Mouse (Mus musculus): Measurements from ENCODE around the gene Them5. TPM values are rescaled to one million over a fixed set of nuclear protein-coding genes. Genes with fewer than 3 reads are reported as not detected.
A peak's percentile ranks its signal among the peaks of the same experiment; 100 is the strongest.

The Them5 gene
- polyA plus RNA-seq, 1 experiment from 2014 or later, result 26.2 TPM

DNA sequence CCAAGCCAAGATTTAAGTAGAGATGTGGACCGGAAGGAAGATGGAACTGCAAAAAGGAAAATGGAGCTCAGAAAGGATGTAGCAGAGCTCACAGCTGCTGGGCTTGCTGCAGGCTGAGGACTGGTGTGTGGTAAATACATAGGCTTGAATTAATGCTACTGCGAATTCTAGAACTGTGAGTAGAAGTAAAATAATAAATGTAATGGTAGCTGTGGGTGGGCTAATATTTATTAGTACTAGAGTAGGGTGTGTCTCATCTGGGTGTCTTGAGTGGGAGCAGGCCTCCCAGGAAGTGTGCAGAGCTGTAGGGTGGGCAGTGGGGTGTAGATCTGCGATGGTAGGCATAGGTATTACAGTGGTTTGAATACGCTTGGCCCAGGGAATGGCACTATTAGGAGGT is 7.5 kb upstream of the Them5 start:
- WGBS, result 90% methylated on average over 4 of the region's 4 CpGs
- DNase-seq (ENCODE audit: low spot score) (no peak), ATAC-seq (ENCODE audit: low read depth) (no peak)
- Histone ChIP-seq H3K9ac (ENCODE audit: low read depth, low read length) (no peak overlapping the region), H3K4me1 (ENCODE audit: control insufficient read depth, insufficient read depth, low read length) (no peaks in the 10 kb centered on the region), H3K27me3 (replicated peaks; ENCODE audit: control insufficient read depth, insufficient read depth, low read length) (no peaks in the 10 kb centered on the region), H3K9me3 (ENCODE audit: control insufficient read depth, low read length) (no peaks in the 10 kb centered on the region), H3K4me2 (ENCODE audit: low read depth, low read length) (no peak overlapping the region), H3K27ac (replicated peaks; ENCODE audit: low read depth, low read length) (no peak overlapping the region), H3K36me3 (ENCODE audit: control insufficient read depth, insufficient read depth, low read length) (peaks cover 15% of the 10 kb centered on the region), H3K4me3 (ENCODE audit: low read depth, low read length) (no peak overlapping the region)

DNA sequence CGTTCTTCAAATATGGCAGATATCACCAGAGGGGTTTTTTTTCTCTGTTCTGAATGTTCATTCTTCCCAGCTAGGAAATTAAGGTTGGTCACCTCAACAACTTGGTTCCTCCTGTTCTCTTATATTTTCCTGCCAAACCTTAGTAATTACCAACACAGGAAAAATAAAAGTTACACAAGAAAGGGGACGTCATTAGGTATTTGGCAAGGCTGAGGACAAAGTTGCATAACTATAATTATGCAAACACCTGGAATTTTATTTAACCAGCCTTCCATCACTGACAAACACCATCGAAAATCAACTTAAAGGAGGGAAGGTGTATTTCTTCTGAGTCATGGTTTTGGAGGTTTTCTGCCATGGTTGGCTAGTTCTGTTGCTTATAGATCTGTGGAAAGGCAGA is 3.4 kb upstream of the Them5 start:
- no peaks in the 10 kb centered on the region for H3K9me3 ChIP-seq (ENCODE audit: control insufficient read depth, low read length)
- ATAC-seq (ENCODE audit: low read depth) (no peak), DNase-seq (ENCODE audit: low spot score) (no peak)
- no peak overlapping the region for H3K4me2 ChIP-seq (ENCODE audit: low read depth, low read length)
- no peak overlapping the region for H3K27ac ChIP-seq (replicated peaks; ENCODE audit: low read depth, low read length)
- no peak overlapping the region for H3K4me3 ChIP-seq (ENCODE audit: low read depth, low read length)
- WGBS, result 82% methylated on average over 3 of the region's 3 CpGs
- H3K4me1 ChIP-seq (ENCODE audit: control insufficient read depth, insufficient read depth, low read length), result no peaks in the 10 kb centered on the region
- H3K27me3 ChIP-seq (replicated peaks; ENCODE audit: control insufficient read depth, insufficient read depth, low read length), result no peaks in the 10 kb centered on the region
- no peaks in the 10 kb centered on the region for H3K36me3 ChIP-seq (ENCODE audit: control insufficient read depth, insufficient read depth, low read length)
- no peak overlapping the region for H3K9ac ChIP-seq (ENCODE audit: low read depth, low read length)

DNA sequence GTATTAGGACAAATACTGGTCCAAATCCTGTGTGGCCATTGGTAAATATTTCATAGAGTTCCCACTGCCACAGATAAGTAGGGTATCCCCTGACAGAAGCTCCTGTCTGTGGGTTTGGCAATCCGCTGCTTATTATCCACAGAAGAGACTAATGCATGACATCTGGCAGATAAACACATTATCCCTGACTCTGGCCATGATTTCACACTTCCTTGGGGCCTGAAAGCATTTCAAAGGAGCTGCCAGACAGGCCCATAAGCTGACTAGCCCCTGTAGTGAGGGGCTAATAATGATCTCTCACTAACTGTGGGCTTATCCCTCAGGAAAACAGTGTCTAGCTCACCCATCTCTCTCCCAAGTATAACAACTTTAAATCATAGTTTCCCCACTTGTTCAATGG is 653 bp downstream of the Them5 start:
- no peaks in the 10 kb centered on the region for H3K27me3 ChIP-seq (replicated peaks; ENCODE audit: control insufficient read depth, insufficient read depth, low read length)
- no peak overlapping the region; the same call in 1 of the 2 replicates for H3K27ac ChIP-seq (replicated peaks; ENCODE audit: low read depth, low read length)
- WGBS, result 19% methylated on average over 1 of the region's 1 CpGs
- no peaks in the 10 kb centered on the region for H3K4me1 ChIP-seq (ENCODE audit: control insufficient read depth, insufficient read depth, low read length)
- H3K36me3 ChIP-seq (ENCODE audit: control insufficient read depth, insufficient read depth, low read length), result no peaks in the 10 kb centered on the region
- no peaks in the 10 kb centered on the region for H3K9me3 ChIP-seq (ENCODE audit: control insufficient read depth, low read length)
- DNase-seq (ENCODE audit: low spot score) (peak; percentile 24), ATAC-seq (ENCODE audit: low read depth) (peak; percentile 9; the same call in 1 of the 2 replicates)
- no peak overlapping the region for H3K4me3 ChIP-seq (ENCODE audit: low read depth, low read length)
- no peak overlapping the region for H3K9ac ChIP-seq (ENCODE audit: low read depth, low read length)
- no peak overlapping the region for H3K4me2 ChIP-seq (ENCODE audit: low read depth, low read length)

DNA sequence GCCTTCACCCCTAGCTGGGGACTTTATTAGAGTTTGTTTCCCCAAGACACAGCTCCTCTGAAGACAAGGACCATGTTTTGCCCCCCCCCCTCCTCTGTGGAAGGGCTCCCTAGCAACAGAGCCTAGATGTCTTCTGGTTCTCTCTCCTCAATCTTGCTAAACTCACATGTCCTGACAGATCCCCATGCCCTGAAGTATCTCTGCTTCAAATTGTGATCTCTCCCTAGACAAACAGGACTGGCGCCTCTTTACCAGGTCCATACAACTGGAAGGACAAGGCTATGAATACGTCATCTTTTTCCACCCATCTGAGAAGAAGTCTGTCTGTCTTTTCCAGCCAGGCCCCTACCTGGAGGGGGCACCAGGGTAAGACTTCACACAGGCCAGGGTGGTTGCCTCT is 2.3 kb downstream of the Them5 start:
- WGBS, result 72% methylated on average over 2 of the region's 2 CpGs
- H3K9me3 ChIP-seq (ENCODE audit: control insufficient read depth, low read length), result no peaks in the 10 kb centered on the region
- no peak overlapping the region for H3K9ac ChIP-seq (ENCODE audit: low read depth, low read length)
- H3K4me2 ChIP-seq (ENCODE audit: low read depth, low read length), result no peak overlapping the region
- H3K4me3 ChIP-seq (ENCODE audit: low read depth, low read length), result no peak overlapping the region
- no peaks in the 10 kb centered on the region for H3K36me3 ChIP-seq (ENCODE audit: control insufficient read depth, insufficient read depth, low read length)
- no peaks in the 10 kb centered on the region for H3K4me1 ChIP-seq (ENCODE audit: control insufficient read depth, insufficient read depth, low read length)
- DNase-seq (ENCODE audit: low spot score) (peak; percentile 33), ATAC-seq (ENCODE audit: low read depth) (peak; percentile 41; the same call in 1 of the 2 replicates)
- no peaks in the 10 kb centered on the region for H3K27me3 ChIP-seq (replicated peaks; ENCODE audit: control insufficient read depth, insufficient read depth, low read length)
- H3K27ac ChIP-seq (replicated peaks; ENCODE audit: low read depth, low read length), result no peak overlapping the region

DNA sequence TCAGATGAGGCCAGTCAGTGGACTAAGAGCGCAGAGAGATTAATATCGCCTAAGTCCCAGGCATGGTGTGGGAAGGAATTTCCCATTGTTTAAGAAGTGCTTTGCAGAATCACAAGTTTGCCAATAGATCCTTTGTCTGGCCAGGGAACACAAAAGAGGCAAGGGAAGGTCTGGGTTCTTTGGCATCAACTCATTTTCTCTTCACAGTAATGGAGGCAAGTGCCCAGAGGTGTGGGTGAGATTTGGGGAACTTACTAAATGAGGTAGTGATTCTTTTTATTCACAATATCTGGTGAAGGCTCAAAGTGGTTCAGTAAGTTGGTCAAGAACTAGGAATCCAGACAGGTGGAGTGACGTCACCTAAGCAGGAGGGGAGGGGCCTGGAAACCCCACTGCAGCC is 3.0 kb downstream of the Them5 start:
- Histone ChIP-seq H3K4me3 (ENCODE audit: low read depth, low read length) (no peak overlapping the region), H3K9me3 (ENCODE audit: control insufficient read depth, low read length) (no peaks in the 10 kb centered on the region), H3K4me1 (ENCODE audit: control insufficient read depth, insufficient read depth, low read length) (no peaks in the 10 kb centered on the region), H3K27ac (replicated peaks; ENCODE audit: low read depth, low read length) (no peak overlapping the region), H3K9ac (ENCODE audit: low read depth, low read length) (no peak overlapping the region), H3K4me2 (ENCODE audit: low read depth, low read length) (no peak overlapping the region), H3K27me3 (replicated peaks; ENCODE audit: control insufficient read depth, insufficient read depth, low read length) (no peaks in the 10 kb centered on the region), H3K36me3 (ENCODE audit: control insufficient read depth, insufficient read depth, low read length) (no peaks in the 10 kb centered on the region)
- DNase-seq (ENCODE audit: low spot score), result no peak
- 70% methylated on average over 3 of the region's 3 CpGs for WGBS
- ATAC-seq (ENCODE audit: low read depth), result no peak

DNA sequence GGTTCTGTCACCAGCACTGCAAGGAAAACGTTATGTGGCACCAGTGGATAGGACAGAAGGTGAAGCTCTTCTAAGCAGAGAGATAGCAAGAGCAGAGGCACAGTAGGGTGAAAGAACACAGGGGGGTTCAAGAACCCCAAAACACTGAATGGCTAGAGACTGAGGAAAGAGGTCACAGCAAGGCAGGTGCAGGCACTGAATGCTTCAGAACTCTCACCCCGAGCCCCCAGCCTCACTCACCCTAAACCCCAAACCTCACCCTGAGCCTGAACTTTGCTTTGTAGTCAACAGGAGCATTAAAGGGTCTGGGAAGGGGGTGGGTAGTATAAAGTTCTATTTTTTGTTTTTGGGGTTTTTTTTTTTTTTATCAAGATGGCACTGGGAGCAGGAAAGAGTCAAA is 6.2 kb downstream of the Them5 start:
- H3K9ac ChIP-seq (ENCODE audit: low read depth, low read length), result no peak overlapping the region
- no peak overlapping the region for H3K4me2 ChIP-seq (ENCODE audit: low read depth, low read length)
- ATAC-seq (ENCODE audit: low read depth), result no peak
- no peaks in the 10 kb centered on the region for H3K36me3 ChIP-seq (ENCODE audit: control insufficient read depth, insufficient read depth, low read length)
- no peaks in the 10 kb centered on the region for H3K27me3 ChIP-seq (replicated peaks; ENCODE audit: control insufficient read depth, insufficient read depth, low read length)
- H3K4me3 ChIP-seq (ENCODE audit: low read depth, low read length), result no peak overlapping the region
- no peak for DNase-seq (ENCODE audit: low spot score)
- H3K27ac ChIP-seq (replicated peaks; ENCODE audit: low read depth, low read length), result no peak overlapping the region
- H3K9me3 ChIP-seq (ENCODE audit: control insufficient read depth, low read length), result peaks cover 3% of the 10 kb centered on the region; the same call in 1 of the 2 replicates
- 64% methylated on average over 2 of the region's 2 CpGs for WGBS
- H3K4me1 ChIP-seq (ENCODE audit: control insufficient read depth, insufficient read depth, low read length), result no peaks in the 10 kb centered on the region

DNA sequence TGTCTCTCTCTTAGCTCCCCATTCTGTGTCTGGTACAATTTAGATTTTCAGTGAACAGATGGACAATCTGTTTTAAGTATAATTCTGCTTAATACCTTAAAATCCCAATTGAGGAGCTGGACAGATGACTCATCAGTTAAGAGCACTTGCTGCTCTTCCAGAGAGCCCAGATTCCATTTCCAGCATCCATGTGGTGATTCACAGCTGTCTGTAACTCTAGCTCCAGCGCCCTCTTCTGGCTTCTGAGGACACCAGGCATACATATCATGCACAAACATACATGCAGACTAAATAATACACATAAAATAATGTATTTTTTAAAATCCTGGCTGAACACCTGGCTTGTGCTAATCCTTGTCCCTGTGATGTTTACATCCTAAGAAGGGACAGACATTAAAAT is 18.9 kb downstream of the Them5 start:
- WGBS, result 10% methylated on average over 1 of the region's 1 CpGs
- DNase-seq (ENCODE audit: low spot score) (peak; percentile 83), ATAC-seq (ENCODE audit: low read depth) (peak; percentile 19; the same call in 1 of the 2 replicates)
- Histone ChIP-seq H3K4me1 (ENCODE audit: control insufficient read depth, insufficient read depth, low read length) (peaks cover 3% of the 10 kb centered on the region; the same call in 1 of the 2 replicates), H3K4me3 (ENCODE audit: low read depth, low read length) (no peak overlapping the region), H3K36me3 (ENCODE audit: control insufficient read depth, insufficient read depth, low read length) (no peaks in the 10 kb centered on the region), H3K9ac (ENCODE audit: low read depth, low read length) (no peak overlapping the region), H3K27me3 (replicated peaks; ENCODE audit: control insufficient read depth, insufficient read depth, low read length) (peaks cover 23% of the 10 kb centered on the region; the same call in 1 of the 2 replicates), H3K9me3 (ENCODE audit: control insufficient read depth, low read length) (no peaks in the 10 kb centered on the region), H3K27ac (replicated peaks; ENCODE audit: low read depth, low read length) (no peak overlapping the region), H3K4me2 (ENCODE audit: low read depth, low read length) (no peak overlapping the region)

DNA sequence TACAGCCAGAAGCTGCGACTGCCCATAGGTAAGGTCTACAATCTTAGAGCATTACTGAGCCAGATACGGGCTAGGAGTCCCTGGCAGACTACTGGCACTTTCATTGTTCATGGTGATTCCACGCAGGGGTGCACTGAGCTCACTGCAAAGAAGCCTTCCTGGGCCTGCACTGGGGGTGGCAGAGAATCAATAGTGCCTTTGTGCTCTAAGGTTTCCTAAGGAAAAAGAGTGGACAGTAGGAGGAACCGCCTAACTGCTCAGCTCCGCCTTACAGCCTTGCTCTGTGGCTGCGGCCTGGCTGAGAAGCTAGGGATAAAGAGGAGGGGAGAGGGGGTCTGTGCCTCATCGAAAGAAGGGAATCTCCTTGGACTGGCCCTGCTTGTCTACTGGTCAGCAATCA is 20.2 kb downstream of the Them5 start, which contains the start of gene C2cd4d:
TSS of gene C2cd4d (plus strand) at position 301 of the 400 bp plus-strand sequence.
- Histone ChIP-seq H3K4me3 (ENCODE audit: low read depth, low read length) (peak within 1 kb of the TSS; percentile 65), H3K4me2 (ENCODE audit: low read depth, low read length) (peak within 1 kb of the TSS; percentile 94), H3K9me3 (ENCODE audit: control insufficient read depth, low read length) (no peaks in the 10 kb centered on the region), H3K27ac (replicated peaks; ENCODE audit: low read depth, low read length) (no peak within 1 kb of the TSS), H3K36me3 (ENCODE audit: control insufficient read depth, insufficient read depth, low read length) (no peaks in the 10 kb centered on the region), H3K9ac (ENCODE audit: low read depth, low read length) (peak within 1 kb of the TSS; percentile 88), H3K27me3 (replicated peaks; ENCODE audit: control insufficient read depth, insufficient read depth, low read length) (peaks cover 23% of the 10 kb centered on the region; the same call in 1 of the 2 replicates), H3K4me1 (ENCODE audit: control insufficient read depth, insufficient read depth, low read length) (peaks cover 3% of the 10 kb centered on the region; the same call in 1 of the 2 replicates)
- 37% methylated on average over 7 of the region's 7 CpGs for WGBS
- ATAC-seq (ENCODE audit: low read depth) (no peak), DNase-seq (ENCODE audit: low spot score) (no peak)

Measured in embryonic facial prominence, embryonic 14.5 days (tissue).